Mouse (Mus musculus) gastrocnemius, postnatal 25 days (tissue): ENCODE data around the gene Fhl4. TPM values are rescaled to one million over a fixed set of nuclear protein-coding genes. Genes with fewer than 3 reads are reported as not detected.

Experiments
- total RNA-seq, 2 experiments: library from RNA; stranded (reverse); gene quantifications; 1 replicate in 1 of 2; 2 replicates in 1 of 2; pipeline ENCODE4 v1.2.3; 2021

The Fhl4 gene
- total RNA-seq, 2 experiments from 2014 or later: 0.13 to 0.15 TPM

Other genes with a start within 250 kb of the Fhl4 start
- gene Ric8b, start 184.9 kb downstream of the Fhl4 start, total RNA-seq: 10 to 100 TPM; 28.6 to 36.4 TPM
- 10 to 100 TPM in 1 of 2 experiments, 1 to 10 TPM in 1; 9.9 to 11.2 TPM for gene Tmem263, start 132 bp upstream of the Fhl4 start, total RNA-seq
- 10 to 100 TPM; 10.4 to 12.9 TPM for gene Mterf2, start 25.5 kb upstream of the Fhl4 start, total RNA-seq
- gene Cry1, start 82.6 kb upstream of the Fhl4 start, total RNA-seq: 10 to 100 TPM in 1 of 2 experiments, 1 to 10 TPM in 1; 6.1 to 11.8 TPM